Mouse (Mus musculus) stomach, embryonic 16.5 days (tissue): ENCODE measurements around the gene Chrne. TPM values are rescaled to one million over a fixed set of nuclear protein-coding genes. Genes with fewer than 3 reads are reported as not detected.
A peak's percentile ranks its signal among the peaks of the same experiment; 100 is the strongest.

Source experiments
- ATAC-seq: fragments of 200-750 bp; cut with Nextera tagmentation; 2 replicates; pipeline ENCODE4 v1.8.0; 2017; ENCODE audit warnings: moderate number of reproducible peaks, moderate TSS enrichment; ENCODE audit not compliant: insufficient read depth, low FRiP score
- H3K27ac ChIP-seq: fragments of 300-500 bp; sonication (generic); 2 replicates; pipeline ENCODE4 v1.5.1; 2014; ENCODE audit warnings: low read length
- H3K27me3 ChIP-seq: fragments of 300-500 bp; sonication (generic); 2 replicates; pipeline ENCODE4 v1.6.1; 2014; ENCODE audit warnings: low read length, control low read depth, mixed read lengths; ENCODE audit not compliant: control insufficient read depth, insufficient read depth
- H3K36me3 ChIP-seq: fragments of 300-500 bp; sonication (generic); 2 replicates; pipeline ENCODE4 v1.6.1; 2014; ENCODE audit warnings: low read length; ENCODE audit not compliant: control insufficient read depth, insufficient read depth
- H3K4me1 ChIP-seq: fragments of 300-500 bp; sonication (generic); 2 replicates; pipeline ENCODE4 v1.6.1; 2014; ENCODE audit warnings: low read length, control low read depth, mixed read lengths; ENCODE audit not compliant: control insufficient read depth, insufficient read depth
- H3K4me2 ChIP-seq: fragments of 300-500 bp; sonication (generic); 2 replicates; pipeline ENCODE4 v1.6.1; 2014; ENCODE audit warnings: low read depth, low read length, mixed read lengths
- H3K4me3 ChIP-seq: fragments of 300-500 bp; sonication (generic); replicated peaks from 2 replicates; pipeline ENCODE4 v1.5.1; 2014; ENCODE audit warnings: mild to moderate bottlenecking, low read length
- H3K9ac ChIP-seq: fragments of 300-500 bp; sonication (generic); 2 replicates; pipeline ENCODE4 v1.6.1; 2014; ENCODE audit warnings: low read length
- H3K9me3 ChIP-seq: fragments of 300-500 bp; sonication (generic); replicated peaks from 2 replicates; pipeline ENCODE4 v1.6.1; 2016; ENCODE audit warnings: low read length, control low read depth; ENCODE audit not compliant: control insufficient read depth
- WGBS: fragments of 180-500 bp; shearing (Covaris S2); extraction: QIAGEN DNeasy Blood & Tissue Kit; methylation state at CpG from one replicate; pipeline ENCODE4 v1.1.7; 2014; 5-methylcytosine and 5-hydroxymethylcytosine counted together
- polyA plus RNA-seq: library from polyadenylated mRNA; unstranded; fragments of >200 nt; fragmentation: Nextera tagmentation; extraction: Ambion mirVana; gene quantifications from 2 replicates; pipeline ENCODE4 v1.2.1, GENCODE M21; 2015

Chrne gene
- polyA plus RNA-seq, 1 experiment from 2014 or later = 0.37 TPM

- Histone ChIP-seq H3K27me3 (no peaks in the 10 kb centered on the region), H3K36me3 (no peaks in the 10 kb centered on the region), H3K4me1 (peaks cover 42% of the 10 kb centered on the region), H3K9me3 (no peaks in the 10 kb centered on the region), H3K4me2 (peak overlapping the region; percentile 0; the same call in 1 of the 2 replicates), H3K9ac (no peak overlapping the region), H3K4me3 (no peak overlapping the region), H3K27ac (peak overlapping the region; percentile 92)
- 24% methylated on average over 7 of the region's 7 CpGs for WGBS
- ATAC-seq = peak; percentile 85
Observed at GRCm38 (mm10) chr11:70585457-70585856, 33.6 kb downstream of the Chrne start.

GRCm38 (mm10) chr11:70583775-70584174 is 35.2 kb downstream of the Chrne start:
- ATAC-seq = peak; percentile 51; the same call in 1 of the 2 replicates
- Histone ChIP-seq H3K27ac (peak overlapping the region; percentile 92), H3K9me3 (no peaks in the 10 kb centered on the region), H3K36me3 (no peaks in the 10 kb centered on the region), H3K4me1 (peaks cover 59% of the 10 kb centered on the region), H3K4me3 (no peak overlapping the region), H3K9ac (no peak overlapping the region), H3K27me3 (no peaks in the 10 kb centered on the region), H3K4me2 (no peak overlapping the region)
- WGBS = 76% methylated on average over 7 of the region's 7 CpGs

GRCm38 (mm10) chr11:70583022-70583714 is 35.8 kb downstream of the Chrne start:
- H3K4me1 ChIP-seq = peaks cover 65% of the 10 kb centered on the region
- H3K27me3 ChIP-seq = no peaks in the 10 kb centered on the region
- WGBS = 39% methylated on average over 6 of the region's 6 CpGs
- no peak for ATAC-seq
- no peaks in the 10 kb centered on the region for H3K9me3 ChIP-seq
- H3K27ac ChIP-seq = peak overlapping the region; percentile 92
- no peaks in the 10 kb centered on the region for H3K36me3 ChIP-seq
- peak overlapping the region; percentile 50; the same call in 1 of the 2 replicates for H3K9ac ChIP-seq
- H3K4me2 ChIP-seq = no peak overlapping the region
- H3K4me3 ChIP-seq = no peak overlapping the region

GRCm38 (mm10) chr11:70582196-70582595 is 36.8 kb downstream of the Chrne start:
- no peak for ATAC-seq
- Histone ChIP-seq H3K4me1 (peaks cover 74% of the 10 kb centered on the region), H3K27me3 (no peaks in the 10 kb centered on the region), H3K4me2 (no peak overlapping the region), H3K36me3 (no peaks in the 10 kb centered on the region), H3K27ac (peak overlapping the region; percentile 92; the same call in 1 of the 2 replicates), H3K9ac (no peak overlapping the region), H3K9me3 (no peaks in the 10 kb centered on the region), H3K4me3 (no peak overlapping the region)
- 64% methylated on average over 3 of the region's 3 CpGs for WGBS

GRCm38 (mm10) chr11:70580921-70581320 is 38.1 kb downstream of the Chrne start:
- Histone ChIP-seq H3K4me1 (peaks cover 78% of the 10 kb centered on the region), H3K27ac (peak overlapping the region; percentile 95), H3K4me3 (no peak overlapping the region), H3K9me3 (no peaks in the 10 kb centered on the region), H3K9ac (no peak overlapping the region), H3K36me3 (no peaks in the 10 kb centered on the region), H3K27me3 (no peaks in the 10 kb centered on the region), H3K4me2 (no peak overlapping the region)
- WGBS = 76% methylated on average over 3 of the region's 3 CpGs
- no peak for ATAC-seq

GRCm38 (mm10) chr11:70580358-70580720 is 38.7 kb downstream of the Chrne start:
- Histone ChIP-seq H3K4me3 (no peak overlapping the region), H3K9ac (peak overlapping the region; percentile 47; the same call in 1 of the 2 replicates), H3K9me3 (no peaks in the 10 kb centered on the region), H3K36me3 (no peaks in the 10 kb centered on the region), H3K27me3 (no peaks in the 10 kb centered on the region), H3K27ac (peak overlapping the region; percentile 95), H3K4me1 (peaks cover 76% of the 10 kb centered on the region), H3K4me2 (peak overlapping the region; percentile 20)
- 42% methylated on average over 5 of the region's 5 CpGs for WGBS
- no peak for ATAC-seq

- Histone ChIP-seq H3K4me2 (peak overlapping the region; percentile 20; the same call in 1 of the 2 replicates), H3K4me3 (no peak overlapping the region), H3K27me3 (no peaks in the 10 kb centered on the region), H3K9me3 (no peaks in the 10 kb centered on the region), H3K27ac (peak overlapping the region; percentile 95), H3K4me1 (peaks cover 71% of the 10 kb centered on the region), H3K36me3 (no peaks in the 10 kb centered on the region), H3K9ac (peak overlapping the region; percentile 47; the same call in 1 of the 2 replicates)
- ATAC-seq = no peak
- WGBS = 59% methylated on average over 9 of the region's 9 CpGs
Observed at GRCm38 (mm10) chr11:70579710-70580357, 39.2 kb downstream of the Chrne start.

- H3K27ac ChIP-seq = peak overlapping the region; percentile 95
- H3K36me3 ChIP-seq = no peaks in the 10 kb centered on the region
- no peaks in the 10 kb centered on the region for H3K27me3 ChIP-seq
- no peak overlapping the region for H3K4me3 ChIP-seq
- H3K9ac ChIP-seq = no peak overlapping the region
- H3K9me3 ChIP-seq = no peaks in the 10 kb centered on the region
- ATAC-seq = no peak
- peak overlapping the region; percentile 31; the same call in 1 of the 2 replicates for H3K4me2 ChIP-seq
- WGBS = 78% methylated on average over 6 of the region's 6 CpGs
- peaks cover 62% of the 10 kb centered on the region for H3K4me1 ChIP-seq
Observed at GRCm38 (mm10) chr11:70578962-70579361, 40.1 kb downstream of the Chrne start.

GRCm38 (mm10) chr11:70577201-70577600 is 41.8 kb downstream of the Chrne start:
- WGBS = 56% methylated on average over 3 of the region's 3 CpGs
- 0 out of 2 replicates have a peak, but pooled peaks have one; percentile 55 for ATAC-seq
- peak overlapping the region; percentile 95 for H3K27ac ChIP-seq

More at GRCm38 (mm10) chr11:70577201-70577600, 41.8 kb downstream of the Chrne start:
- H3K4me3 ChIP-seq = no peak overlapping the region
- H3K27me3 ChIP-seq = no peaks in the 10 kb centered on the region
- no peak overlapping the region; the same call in 1 of the 2 replicates for H3K4me2 ChIP-seq
- H3K9ac ChIP-seq = peak overlapping the region; percentile 62
- no peaks in the 10 kb centered on the region for H3K9me3 ChIP-seq
- H3K4me1 ChIP-seq = peaks cover 49% of the 10 kb centered on the region
- no peaks in the 10 kb centered on the region for H3K36me3 ChIP-seq
